Mouse (Mus musculus) MEL (cell line): ENCODE data around the gene Kazn. TPM values are rescaled to one million over a fixed set of nuclear protein-coding genes. Genes with fewer than 3 reads are reported as not detected.

Experiments
- DNase-seq: peaks from one replicate; pipeline ENCODE4 v3.0.0; 2011; ENCODE audit warnings: low read depth, low spot score
- H3K27ac ChIP-seq: 2 replicates; pipeline ENCODE4 v1.5.1; 2012; ENCODE audit warnings: low read depth, mild to moderate bottlenecking, control low read depth, low read length, moderate library complexity; ENCODE audit not compliant: control insufficient read depth
- H3K27me3 ChIP-seq, 2 experiments: fragments of 150-350 bp in 1 of 2; sonication (generic) in 1 of 2; 2 replicates each; pipeline ENCODE4 v1.6.1; 2012; ENCODE audit warnings: low read length in 2 of 2, mild to moderate bottlenecking in 2 of 2, improper control_type of control experiment in 1 of 2, moderate library complexity in 1 of 2; ENCODE audit not compliant: insufficient read depth in 2 of 2, control insufficient read depth in 1 of 2
- H3K36me3 ChIP-seq, 2 experiments: 2 replicates each; pipeline ENCODE4 v1.6.1; 2012 to 2014; ENCODE audit warnings: low read length in 2 of 2, improper control_type of control experiment in 1 of 2, inconsistent platforms in 1 of 2, mild to moderate bottlenecking in 1 of 2; ENCODE audit not compliant: insufficient read depth in 2 of 2, control insufficient read depth in 1 of 2
- H3K4me1 ChIP-seq, 2 experiments: fragments of 150-350 bp in 1 of 2; sonication (generic) in 1 of 2; 2 replicates each; pipeline ENCODE4 v1.6.1; 2012; ENCODE audit warnings: low read length in 2 of 2, improper control_type of control experiment in 1 of 2, mild to moderate bottlenecking in 1 of 2; ENCODE audit not compliant: insufficient read depth in 2 of 2, control insufficient read depth in 1 of 2
- H3K4me3 ChIP-seq, 2 experiments: fragments of 150-350 bp in 1 of 2; sonication (generic) in 1 of 2; 2 replicates each; pipeline ENCODE4 v1.5.1; 2012; ENCODE audit warnings: low read depth in 2 of 2, low read length in 2 of 2, mild to moderate bottlenecking in 2 of 2, moderate library complexity in 2 of 2, control low read depth in 1 of 2, improper control_type of control experiment in 1 of 2; ENCODE audit not compliant: control insufficient read depth in 1 of 2, insufficient read depth in 1 of 2
- H3K79me2 ChIP-seq: 2 replicates; pipeline ENCODE4 v1.6.1; 2012; ENCODE audit warnings: mild to moderate bottlenecking, low read length, moderate library complexity; ENCODE audit not compliant: control insufficient read depth, poor library complexity, insufficient read depth
- H3K9ac ChIP-seq: 2 replicates; pipeline ENCODE4 v1.6.1; 2012; ENCODE audit warnings: low read depth, mild to moderate bottlenecking, control low read depth, low read length, moderate library complexity; ENCODE audit not compliant: control insufficient read depth, poor library complexity, severe bottlenecking
- H3K9me3 ChIP-seq: fragments of 150-350 bp; sonication (generic); replicated peaks from 2 replicates; pipeline ENCODE4 v1.6.1; 2012; ENCODE audit warnings: mild to moderate bottlenecking, low read length, improper control_type of control experiment, moderate library complexity; ENCODE audit not compliant: insufficient read depth
- BHLHE40 ChIP-seq: IDR thresholded peaks from 2 replicates; pipeline ENCODE4 v1.6.1; 2012; ENCODE audit warnings: low read depth, mild to moderate bottlenecking, inconsistent platforms, low read length, improper control_type of control experiment, borderline replicate concordance
- CHD1 ChIP-seq: IDR thresholded peaks from 2 replicates; pipeline ENCODE4 v1.6.1; 2012; ENCODE audit warnings: low read depth, mild to moderate bottlenecking, inconsistent platforms, low read length, improper control_type of control experiment
- CHD2 ChIP-seq: IDR thresholded peaks from 2 replicates; pipeline ENCODE4 v1.6.1; 2011; ENCODE audit warnings: low read length, improper control_type of control experiment
- CTCF ChIP-seq, 3 experiments: IDR thresholded peaks in 2 of 3; conservative IDR thresholded peaks in 1 of 3; 2 replicates each; pipeline ENCODE4 v1.5.1; 2011 to 2012; ENCODE audit warnings: low read length in 3 of 3, low read depth in 2 of 3, mild to moderate bottlenecking in 2 of 3, improper control_type of control experiment in 1 of 3, inconsistent platforms in 1 of 3, mixed read lengths in 1 of 3, moderate library complexity in 1 of 3; ENCODE audit not compliant: control insufficient read depth in 1 of 3, insufficient read depth in 1 of 3, poor library complexity in 1 of 3, severe bottlenecking in 1 of 3
- ELF1 ChIP-seq: IDR thresholded peaks from 2 replicates; pipeline ENCODE4 v1.6.1; 2014; ENCODE audit warnings: low read depth, mild to moderate bottlenecking, inconsistent platforms, low read length, improper control_type of control experiment, moderate library complexity
- ETS1 ChIP-seq: IDR thresholded peaks from 2 replicates; pipeline ENCODE4 v1.6.1; 2012; ENCODE audit warnings: low read depth, mild to moderate bottlenecking, inconsistent platforms, low read length, improper control_type of control experiment, moderate library complexity
- HCFC1 ChIP-seq: IDR thresholded peaks from 2 replicates; pipeline ENCODE4 v1.6.1; 2012; ENCODE audit warnings: low read depth, mild to moderate bottlenecking, inconsistent platforms, low read length, improper control_type of control experiment, moderate library complexity
- MAFK ChIP-seq: IDR thresholded peaks from 2 replicates; pipeline ENCODE4 v1.6.1; 2011; ENCODE audit warnings: low read depth, mild to moderate bottlenecking, low read length, improper control_type of control experiment, borderline replicate concordance
- MAX ChIP-seq: IDR thresholded peaks from 2 replicates; pipeline ENCODE4 v1.6.1; 2011; ENCODE audit warnings: low read length, improper control_type of control experiment
- MAZ ChIP-seq: IDR thresholded peaks from 2 replicates; pipeline ENCODE4 v1.6.1; 2012; ENCODE audit warnings: low read depth, mild to moderate bottlenecking, inconsistent platforms, low read length, improper control_type of control experiment
- MEF2A ChIP-seq: IDR thresholded peaks from 2 replicates; pipeline ENCODE4 v1.6.1; 2014; ENCODE audit warnings: low read depth, mild to moderate bottlenecking, inconsistent platforms, low read length, improper control_type of control experiment; ENCODE audit not compliant: poor library complexity, insufficient replicate concordance, severe bottlenecking; ENCODE audit errors: extremely low read depth
- MXI1 ChIP-seq: IDR thresholded peaks from 2 replicates; pipeline ENCODE4 v1.6.1; 2011; ENCODE audit warnings: mild to moderate bottlenecking, low read depth, low read length, improper control_type of control experiment
- MYC ChIP-seq: IDR thresholded peaks from 2 replicates; pipeline ENCODE4 v1.6.1; 2011; ENCODE audit warnings: low read depth, mild to moderate bottlenecking, low read length, improper control_type of control experiment, moderate library complexity
- NELFE ChIP-seq: IDR thresholded peaks from 2 replicates; pipeline ENCODE4 v1.6.1; 2011; ENCODE audit warnings: low read depth, low read length, improper control_type of control experiment
- NRF1 ChIP-seq: IDR thresholded peaks from 2 replicates; pipeline ENCODE4 v1.6.1; 2014; ENCODE audit warnings: low read depth, mild to moderate bottlenecking, inconsistent platforms, low read length, improper control_type of control experiment, moderate library complexity; ENCODE audit not compliant: poor library complexity, insufficient read depth, severe bottlenecking
- RAD21 ChIP-seq: IDR thresholded peaks from 2 replicates; pipeline ENCODE4 v1.6.1; 2011; ENCODE audit warnings: mild to moderate bottlenecking, low read depth, low read length, improper control_type of control experiment
- RCOR1 ChIP-seq: IDR thresholded peaks from 2 replicates; pipeline ENCODE4 v1.6.1; 2012; ENCODE audit warnings: low read depth, mild to moderate bottlenecking, inconsistent platforms, low read length, improper control_type of control experiment
- SMC3 ChIP-seq: IDR thresholded peaks from 2 replicates; pipeline ENCODE4 v1.6.1; 2011; ENCODE audit warnings: low read depth, low read length, improper control_type of control experiment
- TAL1 ChIP-seq: IDR thresholded peaks from 2 replicates; pipeline ENCODE4 v1.6.1; 2012; ENCODE audit warnings: mild to moderate bottlenecking, inconsistent platforms, low read length, moderate library complexity, mixed read lengths
- TCF12 ChIP-seq: IDR thresholded peaks from 2 replicates; pipeline ENCODE4 v1.6.1; 2014; ENCODE audit warnings: low read depth, mild to moderate bottlenecking, inconsistent platforms, low read length, improper control_type of control experiment, moderate library complexity
- UBTF ChIP-seq: IDR thresholded peaks from 2 replicates; pipeline ENCODE4 v1.6.1; 2012; ENCODE audit warnings: low read depth, mild to moderate bottlenecking, inconsistent platforms, low read length, improper control_type of control experiment, moderate library complexity, borderline replicate concordance; ENCODE audit not compliant: insufficient read depth
- USF1 ChIP-seq: IDR thresholded peaks from 2 replicates; pipeline ENCODE4 v1.6.1; 2014; ENCODE audit warnings: low read depth, mild to moderate bottlenecking, inconsistent platforms, low read length, improper control_type of control experiment, moderate library complexity
- USF2 ChIP-seq, 2 experiments: IDR thresholded peaks; 2 replicates each; pipeline ENCODE4 v1.6.1; 2011 to 2012; ENCODE audit warnings: improper control_type of control experiment in 2 of 2, low read length in 2 of 2, borderline replicate concordance in 1 of 2, inconsistent platforms in 1 of 2, low read depth in 1 of 2, mild to moderate bottlenecking in 1 of 2; ENCODE audit not compliant: insufficient read depth in 1 of 2
- ZC3H11A ChIP-seq: IDR thresholded peaks from 2 replicates; pipeline ENCODE4 v1.6.1; 2012; ENCODE audit warnings: low read depth, mild to moderate bottlenecking, inconsistent platforms, low read length, improper control_type of control experiment
- ZKSCAN1 ChIP-seq: IDR thresholded peaks from 2 replicates; pipeline ENCODE4 v1.6.1; 2012; ENCODE audit warnings: low read depth, mild to moderate bottlenecking, inconsistent platforms, low read length, improper control_type of control experiment, moderate library complexity
- ZMIZ1 ChIP-seq: IDR thresholded peaks from 2 replicates; pipeline ENCODE4 v1.6.1; 2012; ENCODE audit warnings: low read depth, mild to moderate bottlenecking, inconsistent platforms, low read length, improper control_type of control experiment, moderate library complexity
- ZNF384 ChIP-seq: IDR thresholded peaks from 2 replicates; pipeline ENCODE4 v1.6.1; 2012; ENCODE audit warnings: low read depth, mild to moderate bottlenecking, inconsistent platforms, low read length, improper control_type of control experiment
- polyA plus RNA-seq, 2 experiments: library from polyadenylated mRNA; stranded (reverse) in 1 of 2; unstranded in 1 of 2; fragments of >175 nt in 1 of 2; fragments of >200 nt in 1 of 2; gene quantifications; 2 replicates each; pipeline versions ENCODE4 v1.2.1 to v1.2.4; 2012; ENCODE audit warnings: low replicate concordance in 2 of 2, low read depth in 1 of 2; ENCODE audit not compliant: insufficient read length in 2 of 2, insufficient read depth in 1 of 2, missing spikeins in 1 of 2
- total RNA-seq: library from RNA; depleted of rRNA; stranded (reverse); fragments of 300-350 nt; gene quantifications from 2 replicates; pipeline ENCODE4 v1.2.3, GENCODE M21; 2012

Kazn gene
- total and polyA plus RNA-seq, 3 experiments = not detected

DNA sequence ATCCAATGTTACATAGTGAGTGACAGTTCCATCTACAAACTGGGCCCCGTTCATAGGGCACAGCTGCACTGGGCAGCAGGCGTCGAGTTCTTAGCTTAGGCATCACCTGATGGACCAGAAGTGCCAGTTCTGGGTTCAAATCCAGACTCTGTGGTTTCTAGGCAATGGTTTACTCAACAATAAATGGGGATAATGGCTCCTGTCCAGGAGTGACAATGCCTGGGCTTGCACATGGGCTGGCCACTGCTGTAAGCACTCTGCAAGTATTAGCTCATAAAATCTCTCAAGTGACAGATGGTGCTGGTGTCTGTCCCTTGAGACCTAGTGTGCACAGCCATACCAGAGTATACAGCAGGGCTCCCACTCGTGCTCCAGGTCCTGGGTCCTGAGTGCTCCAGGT is 66.3 kb downstream of the Kazn start:
- no peak for DNase-seq
- no peaks in the 10 kb centered on the region for H3K79me2 ChIP-seq
- H3K4me1 ChIP-seq = no peaks in the 10 kb centered on the region
- H3K9me3 ChIP-seq = no peaks in the 10 kb centered on the region
- no peak overlapping the region for H3K27ac ChIP-seq
- no peak overlapping the region for H3K9ac ChIP-seq
- no peak overlapping the region for H3K4me3 ChIP-seq
- no peaks in the 10 kb centered on the region for H3K27me3 ChIP-seq
- no peak for TF ChIP-seq ETS1
- TF ChIP-seq USF1 = no peak
- no peak for TF ChIP-seq MAX
- TF ChIP-seq CHD1 = no peak
- TF ChIP-seq BHLHE40 = no peak
- TF ChIP-seq MYC = no peak
- TF ChIP-seq CTCF (IDR thresholded peaks at IDR 0.05 in 2 of 3, conservative IDR thresholded peaks at IDR 0.05 in 1 of 3; ENCODE audit: control insufficient read depth in 1 of 3, insufficient read depth in 1 of 3, low read depth in 2 of 3, low read length in 3 of 3, poor library complexity in 1 of 3, severe bottlenecking in 1 of 3) = no peak
- no peak for TF ChIP-seq MEF2A
- no peak for TF ChIP-seq RAD21
- no peak for TF ChIP-seq NRF1
- no peak for TF ChIP-seq SMC3
- no peak for TF ChIP-seq HCFC1
- TF ChIP-seq TCF12 = no peak
- TF ChIP-seq CHD2 = no peak
- H3K36me3 ChIP-seq = no peaks in the 10 kb centered on the region

GRCm38 (mm10) chr4:142171788-142172497 is 67.3 kb downstream of the Kazn start:
- no peak for DNase-seq
- no peak overlapping the region for H3K27ac ChIP-seq
- H3K9me3 ChIP-seq = no peaks in the 10 kb centered on the region
- H3K36me3 ChIP-seq = no peaks in the 10 kb centered on the region
- H3K27me3 ChIP-seq = no peaks in the 10 kb centered on the region
- H3K4me1 ChIP-seq = no peaks in the 10 kb centered on the region
- H3K9ac ChIP-seq = no peak overlapping the region
- no peaks in the 10 kb centered on the region for H3K79me2 ChIP-seq
- no peak overlapping the region for H3K4me3 ChIP-seq
- no peak for TF ChIP-seq MAFK
- no peak for TF ChIP-seq MXI1
- TF ChIP-seq MEF2A = no peak
- no peak for TF ChIP-seq USF2 (IDR thresholded peaks at IDR 0.05; ENCODE audit: borderline replicate concordance in 1 of 2, insufficient read depth in 1 of 2, low read depth in 1 of 2, low read length in 2 of 2)
- no peak for TF ChIP-seq ZKSCAN1
- no peak for TF ChIP-seq MAZ
- TF ChIP-seq UBTF = no peak
- no peak for TF ChIP-seq NELFE
- TF ChIP-seq USF1 = no peak
- no peak for TF ChIP-seq ZMIZ1
- TF ChIP-seq ELF1 = no peak
- no peak for TF ChIP-seq RCOR1
- no peak for TF ChIP-seq TCF12
- no peak for TF ChIP-seq ZNF384
- TF ChIP-seq MAX = no peak
- TF ChIP-seq BHLHE40 = no peak
- no peak for TF ChIP-seq CTCF (IDR thresholded peaks at IDR 0.05 in 2 of 3, conservative IDR thresholded peaks at IDR 0.05 in 1 of 3; ENCODE audit: control insufficient read depth in 1 of 3, insufficient read depth in 1 of 3, low read depth in 2 of 3, low read length in 3 of 3, poor library complexity in 1 of 3, severe bottlenecking in 1 of 3)
- TF ChIP-seq ZC3H11A = no peak
- no peak for TF ChIP-seq RAD21
- no peak for TF ChIP-seq TAL1
